Mouse (Mus musculus) liver, embryonic 14.5 days (tissue): ENCODE measurements around the gene Srarp. TPM values are rescaled to one million over a fixed set of nuclear protein-coding genes. Genes with fewer than 3 reads are reported as not detected.

ENCODE experiments used
- ATAC-seq: fragments of 200-750 bp; cut with Nextera tagmentation; 2 replicates; pipeline ENCODE4 v1.8.0; 2017; ENCODE audit warnings: moderate number of reproducible peaks, mild to moderate bottlenecking, moderate library complexity; ENCODE audit not compliant: insufficient read depth
- DNase-seq, 3 experiments: peaks; one replicate each; pipeline ENCODE4 v3.0.0-alpha.2; 2012 to 2013; ENCODE audit warnings: low read depth in 3 of 3, low spot score in 3 of 3
- H3K27ac ChIP-seq: fragments of 300-500 bp; sonication (generic); 2 replicates; pipeline ENCODE4 v1.5.1; 2014; ENCODE audit warnings: moderate library complexity, mild to moderate bottlenecking, control low read depth, inconsistent platforms
- H3K27me3 ChIP-seq: fragments of 300-500 bp; sonication (generic); 2 replicates; pipeline ENCODE4 v1.6.1; 2014; ENCODE audit warnings: mild to moderate bottlenecking, low read length, moderate library complexity; ENCODE audit not compliant: control insufficient read depth, insufficient read depth
- H3K36me3 ChIP-seq: fragments of 300-500 bp; sonication (generic); replicated peaks from 2 replicates; pipeline ENCODE4 v1.6.1; 2014; ENCODE audit warnings: low read depth; ENCODE audit not compliant: control insufficient read depth, insufficient read depth
- H3K4me1 ChIP-seq, 2 experiments: fragments of 200-500 bp in 1 of 2; fragments of 300-500 bp in 1 of 2; sonication (generic) in 1 of 2; replicated peaks; 2 replicates each; pipeline ENCODE4 v1.6.1; 2012 to 2014; ENCODE audit warnings: antibody characterized with exemption in 1 of 2, inconsistent platforms in 1 of 2, low read length in 1 of 2; ENCODE audit not compliant: control insufficient read depth in 2 of 2, insufficient read depth in 2 of 2
- H3K4me2 ChIP-seq: fragments of 300-500 bp; sonication (generic); 2 replicates; pipeline ENCODE4 v1.6.1; 2014; ENCODE audit warnings: low read depth, mild to moderate bottlenecking, control low read depth, moderate library complexity
- H3K4me3 ChIP-seq, 2 experiments: fragments of 200-500 bp in 1 of 2; fragments of 300-500 bp in 1 of 2; sonication (generic) in 1 of 2; 2 replicates each; pipeline ENCODE4 v1.5.1; 2012 to 2014; ENCODE audit warnings: low read depth in 2 of 2, low read length in 2 of 2, mild to moderate bottlenecking in 2 of 2, control low read depth in 1 of 2, inconsistent platforms in 1 of 2, moderate library complexity in 1 of 2; ENCODE audit not compliant: insufficient read depth in 1 of 2
- H3K9ac ChIP-seq: fragments of 300-500 bp; sonication (generic); replicated peaks from 2 replicates; pipeline ENCODE4 v1.6.1; 2014; ENCODE audit warnings: mild to moderate bottlenecking, control low read depth, moderate library complexity
- H3K9me3 ChIP-seq: fragments of 300-500 bp; sonication (generic); 2 replicates; pipeline ENCODE4 v1.6.1; 2016; ENCODE audit warnings: low read length, mixed read lengths; ENCODE audit not compliant: control insufficient read depth
- CTCF ChIP-seq: IDR thresholded peaks from 2 replicates; pipeline ENCODE4 v1.5.1; 2016; ENCODE audit warnings: antibody characterized with exemption, low read depth, control low read depth
- EP300 ChIP-seq: IDR thresholded peaks from 2 replicates; pipeline ENCODE4 v1.6.1; 2016; ENCODE audit warnings: antibody characterized with exemption, low read depth
- WGBS: fragments of 180-500 bp; shearing (Covaris S2); extraction: QIAGEN DNeasy Blood & Tissue Kit; methylation state at CpG from one replicate; pipeline ENCODE4 v1.1.7; 2014; ENCODE audit not compliant: insufficient replicate concordance; 5-methylcytosine and 5-hydroxymethylcytosine counted together
- polyA plus RNA-seq, 2 experiments: library from polyadenylated mRNA; depleted of rRNA in 1 of 2; stranded (reverse) in 1 of 2; unstranded in 1 of 2; fragments of >200 nt; fragmentation: Nextera tagmentation in 1 of 2; extraction: Ambion mirVana in 1 of 2; gene quantifications; 2 replicates each; pipeline versions ENCODE4 v1.2.1 to v1.2.3; 2012 to 2014

Gene Srarp
- polyA plus RNA-seq, 2 experiments, result not detected

- no peaks in the 10 kb centered on the region; the same call in 1 of the 2 replicates for H3K36me3 ChIP-seq
- no peak for DNase-seq
- H3K27me3 ChIP-seq, result no peaks in the 10 kb centered on the region
- peak overlapping the region; percentile 86 for H3K4me2 ChIP-seq
- H3K4me1 ChIP-seq, result peaks cover 8 to 10% of the 10 kb centered on the region in 2 experiments
- H3K9ac ChIP-seq, result peak overlapping the region; percentile 92
- 20% methylated on average over 11 of the region's 11 CpGs for WGBS
- H3K27ac ChIP-seq, result no peak overlapping the region
- TF ChIP-seq CTCF (no peak), EP300 (no peak)
- no peaks in the 10 kb centered on the region for H3K9me3 ChIP-seq
- no peak for ATAC-seq
- H3K4me3 ChIP-seq, result peak overlapping the region; percentile 80 to 99
These were observed 7.9 kb upstream of the Srarp start for GRCm38 (mm10) chr4:141443641-141444429.

GRCm38 (mm10) chr4:141440877-141441276, 5.0 kb upstream of the Srarp start:
- Histone ChIP-seq H3K4me1 (peaks cover 8 to 10% of the 10 kb centered on the region in 2 experiments), H3K27ac (no peak overlapping the region), H3K27me3 (no peaks in the 10 kb centered on the region), H3K9me3 (no peaks in the 10 kb centered on the region), H3K4me3 (no peak overlapping the region), H3K4me2 (no peak overlapping the region), H3K36me3 (no peaks in the 10 kb centered on the region), H3K9ac (no peak overlapping the region)
- ATAC-seq (no peak), DNase-seq (no peak)
- TF ChIP-seq CTCF (no peak), EP300 (no peak)

DNA sequence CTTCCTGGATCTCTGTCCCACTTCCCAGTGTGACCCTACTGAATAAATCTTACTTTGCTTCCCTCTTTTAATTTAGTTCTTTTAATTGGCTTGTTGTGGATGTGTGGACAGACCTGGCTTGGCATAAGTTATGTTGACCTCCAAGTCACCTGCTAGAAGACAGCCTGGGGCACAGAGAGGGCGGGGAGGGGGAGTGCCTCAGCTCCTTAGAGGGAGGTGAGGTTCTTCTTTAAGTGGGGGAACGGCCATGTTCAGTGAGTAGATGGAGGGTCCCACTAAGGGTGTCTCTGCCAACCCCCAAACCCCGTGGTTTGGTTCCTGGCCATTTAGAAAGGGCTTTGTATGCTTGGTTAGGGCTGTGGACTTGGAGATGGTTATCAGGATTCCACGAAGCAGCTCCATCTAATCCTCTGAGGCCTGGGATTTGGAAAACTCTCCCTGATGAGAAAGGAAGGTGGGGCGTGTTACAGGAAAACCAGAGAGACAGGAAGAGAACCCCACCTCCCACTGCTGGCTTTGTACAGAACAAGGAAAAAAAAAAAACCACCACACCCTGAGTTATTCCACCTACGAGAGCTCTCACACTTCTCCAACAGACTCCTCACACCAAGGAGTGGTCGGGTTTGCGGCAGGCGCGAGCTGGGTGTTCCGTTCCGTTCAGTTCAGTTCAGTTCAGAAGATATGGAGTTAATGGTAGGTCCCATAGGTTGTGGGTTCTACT, 3.3 kb upstream of the Srarp start:
- TF ChIP-seq CTCF (no peak), EP300 (no peak)
- DNase-seq (no peak), ATAC-seq (no peak)
- no peak overlapping the region for H3K9ac ChIP-seq
- H3K4me2 ChIP-seq, result no peak overlapping the region
- H3K4me1 ChIP-seq, result peaks cover 5% of the 10 kb centered on the region in 2 experiments
- H3K36me3 ChIP-seq, result no peaks in the 10 kb centered on the region
- WGBS, result 65% methylated on average over 12 of the region's 12 CpGs
- no peak overlapping the region for H3K27ac ChIP-seq
- H3K9me3 ChIP-seq, result no peaks in the 10 kb centered on the region
- no peak overlapping the region for H3K4me3 ChIP-seq
- H3K27me3 ChIP-seq, result no peaks in the 10 kb centered on the region

DNA sequence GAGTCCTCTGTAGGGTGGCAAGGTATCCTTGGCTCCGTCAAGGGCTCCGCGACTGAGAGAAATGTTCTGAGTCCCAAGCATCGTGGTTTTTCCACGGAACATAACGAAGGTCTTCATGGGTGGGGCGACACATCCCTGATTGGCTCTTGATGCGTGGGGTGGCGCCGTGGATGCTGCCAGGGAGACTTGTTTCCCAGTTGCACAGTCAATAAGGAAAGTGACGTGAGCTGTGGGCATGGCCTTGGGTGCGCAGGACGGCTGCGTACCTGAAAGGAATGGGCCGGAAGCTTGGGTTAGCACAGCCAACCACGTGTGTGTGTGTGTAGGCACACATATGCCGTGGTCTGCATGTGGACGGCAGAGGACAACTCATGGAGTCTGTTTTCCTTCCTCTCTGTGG, 2.7 kb downstream of the Srarp start:
- TF ChIP-seq EP300 (no peak), CTCF (no peak)

DNA sequence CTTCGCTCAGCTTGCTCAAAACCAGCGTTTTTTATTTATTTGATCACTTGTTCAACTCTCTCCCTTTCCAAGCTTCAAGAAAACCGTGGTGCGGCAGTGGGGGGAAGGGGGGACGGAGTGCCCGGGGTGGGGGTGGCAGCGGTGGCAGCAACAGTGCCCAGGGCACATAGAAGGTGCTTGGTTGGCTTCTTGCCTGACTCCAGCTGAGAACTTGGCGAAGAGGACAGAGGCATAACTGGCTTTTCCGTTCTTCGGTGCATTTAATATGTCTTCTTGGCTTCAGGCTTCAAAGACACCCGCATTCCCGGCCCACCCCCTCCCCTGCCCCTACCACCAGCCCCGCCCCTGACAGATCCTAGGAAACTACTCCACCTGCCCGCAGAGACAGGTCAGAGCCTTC, 3.2 kb downstream of the Srarp start:
- no peak overlapping the region for H3K4me2 ChIP-seq
- H3K27ac ChIP-seq, result no peak overlapping the region
- H3K27me3 ChIP-seq, result no peaks in the 10 kb centered on the region
- no peaks in the 10 kb centered on the region for H3K4me1 ChIP-seq
- no peak for ATAC-seq
- no peak overlapping the region for H3K4me3 ChIP-seq
- H3K9me3 ChIP-seq, result no peaks in the 10 kb centered on the region
- WGBS, result 58% methylated on average over 14 of the region's 14 CpGs
- DNase-seq, result no peak
- TF ChIP-seq CTCF (no peak), EP300 (no peak)
- no peaks in the 10 kb centered on the region for H3K36me3 ChIP-seq
- H3K9ac ChIP-seq, result no peak overlapping the region

More for the DNA sequence above, 2.7 kb downstream of the Srarp start:
- no peak overlapping the region for H3K4me3 ChIP-seq
- H3K9ac ChIP-seq, result no peak overlapping the region
- DNase-seq, result no peak
- WGBS, result 74% methylated on average over 18 of the region's 18 CpGs
- H3K36me3 ChIP-seq, result no peaks in the 10 kb centered on the region
- H3K9me3 ChIP-seq, result no peaks in the 10 kb centered on the region
- H3K4me1 ChIP-seq, result no peaks in the 10 kb centered on the region
- no peak for ATAC-seq
- no peak overlapping the region for H3K27ac ChIP-seq
- H3K27me3 ChIP-seq, result no peaks in the 10 kb centered on the region
- no peak overlapping the region for H3K4me2 ChIP-seq
